Mouse (Mus musculus): Measurements from ENCODE around the gene Mthfd1l.

GRCm38 (mm10) chr10:4084907-4085306, 112.0 kb downstream of the Mthfd1l start:
- TF ChIP-seq POLR2A (IDR thresholded peaks at IDR 0.05; ENCODE audit: control insufficient read depth, low read depth, low read length) (no peak), CTCF (IDR thresholded peaks at IDR 0.05; ENCODE audit: control insufficient read depth, insufficient read depth, insufficient replicate concordance, low read depth, low read length) (no peak)
